Mouse (Mus musculus): ENCODE results near the gene Olfr109.

DNA sequence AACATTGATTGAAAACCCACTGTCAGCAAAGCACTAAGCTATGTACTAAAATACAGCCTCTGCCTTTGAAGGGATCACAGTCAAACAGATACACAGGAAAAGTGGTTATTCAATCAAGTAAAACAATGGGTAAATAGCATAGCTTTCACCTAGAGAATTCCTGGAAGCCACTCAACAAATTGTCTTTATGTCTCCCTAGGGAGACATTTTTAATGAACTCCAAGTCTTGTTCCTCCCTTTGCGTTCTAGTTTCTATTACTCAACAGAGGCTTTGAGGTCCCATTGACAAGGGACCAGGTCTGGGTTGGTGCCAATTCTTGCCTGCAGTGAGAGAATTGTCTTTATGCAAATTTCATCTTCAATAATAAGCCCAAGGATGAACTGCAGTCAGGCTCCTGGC lies 13.5 kb upstream of the Olfr109 start, which contains the start of gene Olfr108:
- no peak for TF ChIP-seq CTCF (IDR thresholded peaks at IDR 0.05; ENCODE audit: low read depth, low read length)
- no peak for TF ChIP-seq GATA2 (IDR thresholded peaks at IDR 0.05; ENCODE audit: borderline replicate concordance, low read depth, low read length)
- TF ChIP-seq TAL1 (conservative IDR thresholded peaks at IDR 0.05; ENCODE audit: low read depth, low read length): no peak
- no peak for TF ChIP-seq GATA1 (IDR thresholded peaks at IDR 0.05; ENCODE audit: borderline replicate concordance, low read length)
- no peak for TF ChIP-seq POLR2AphosphoS5 (IDR thresholded peaks at IDR 0.05; ENCODE audit: insufficient replicate concordance, low read depth, low read length)
